Mouse (Mus musculus) kidney, postnatal 14 days (tissue): ENCODE measurements at regions not wholly inside any gene's neighbourhood (a gene's known extent, or its start where the extent isn't known, plus 50 kb on each side); places are given as distances from the start of the nearest gene placed in this dataset.

Experiments used
- DNase-seq: peaks from one replicate; pipeline ENCODE4 v3.0.0; 2022; ENCODE audit warnings: mixed read lengths

DNA sequence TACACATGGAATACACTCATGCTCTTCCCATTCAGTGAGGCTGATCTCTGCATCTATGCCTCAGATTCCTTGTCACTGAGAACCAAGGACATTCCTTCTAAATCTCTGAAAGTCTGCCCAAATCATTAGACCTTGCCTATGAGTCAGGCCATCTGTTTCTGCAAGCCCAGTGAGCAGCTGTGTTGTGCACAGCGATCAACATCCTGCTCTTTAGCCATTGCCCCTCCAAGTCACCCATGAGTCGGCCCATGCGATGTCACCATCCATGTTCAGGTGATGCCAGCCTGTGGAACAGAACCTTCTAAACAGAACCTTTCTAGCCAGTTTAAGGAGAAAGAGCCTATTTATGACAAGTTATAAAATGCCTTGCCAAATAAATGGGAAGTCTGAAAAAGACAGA is 66.4 kb upstream of the Sfrp2 start:
- peak; percentile 10 for DNase-seq

DNA sequence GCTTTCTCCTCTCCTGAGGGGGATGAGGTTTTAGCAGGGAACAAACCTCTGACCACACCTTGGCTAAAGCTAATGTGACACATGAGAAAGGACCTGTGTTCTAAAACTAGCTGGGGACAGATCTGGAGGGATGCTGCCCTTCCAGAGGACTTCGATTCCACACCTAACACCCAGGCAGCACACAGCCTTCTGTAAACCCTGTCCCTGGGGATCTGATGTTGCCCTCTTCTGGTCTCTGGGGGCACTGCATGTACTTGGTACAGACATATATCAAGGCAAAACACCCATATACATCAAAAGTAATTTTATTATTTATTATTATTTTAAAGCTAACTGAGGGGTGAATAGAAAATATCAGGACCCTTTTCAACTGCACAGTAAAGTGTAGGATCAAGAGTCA is 65.0 kb upstream of the Sfrp2 start:
- DNase-seq = peak; percentile 25

DNA sequence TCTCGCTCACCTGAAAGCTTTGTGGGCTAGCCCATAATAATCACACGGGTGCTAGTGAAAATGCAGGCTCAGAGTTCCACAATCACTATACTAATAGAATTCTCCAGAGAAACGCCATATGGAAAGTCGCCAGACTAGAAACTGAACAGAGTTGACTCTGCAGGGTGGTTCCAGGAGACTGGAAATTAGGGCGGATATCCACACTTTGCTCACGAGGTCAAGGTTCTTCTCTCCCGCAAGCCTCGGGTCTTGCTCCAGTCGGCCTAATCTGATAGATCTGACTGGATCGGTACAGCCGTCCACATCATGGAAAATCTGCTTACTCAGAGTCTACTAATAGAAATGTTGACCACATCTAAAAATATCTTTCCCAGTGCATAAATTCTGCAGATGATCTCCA is 61.6 kb upstream of the Sfrp2 start:
- peak; percentile 15 for DNase-seq

- no peak for DNase-seq
Measured at GRCm38 (mm10) chr3:83705253-83705652, 60.9 kb upstream of the Sfrp2 start.

- peak; percentile 42 for DNase-seq
Measured at GRCm38 (mm10) chr3:83706531-83707243, 59.4 kb upstream of the Sfrp2 start.

DNA sequence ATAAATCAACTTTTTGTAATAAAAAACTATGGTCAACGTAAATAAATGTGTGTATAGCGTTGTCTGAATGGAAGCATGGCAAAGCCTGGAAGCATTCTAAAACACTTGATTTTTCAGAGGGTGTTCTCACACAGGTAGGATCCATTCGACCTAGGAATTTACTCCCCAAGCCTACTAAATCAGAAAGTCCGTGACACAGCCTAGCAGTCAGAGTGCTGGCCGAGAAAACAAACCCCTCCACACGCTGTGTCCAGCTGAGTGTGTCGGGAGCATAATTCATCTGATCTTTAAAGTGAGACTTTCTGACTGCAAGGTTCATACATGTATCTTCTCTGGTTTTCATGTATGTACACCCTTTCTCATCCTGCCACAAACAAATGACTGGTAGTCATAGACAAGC is 58.8 kb upstream of the Sfrp2 start:
- DNase-seq = no peak

GRCm38 (mm10) chr3:83708973-83709372 is 57.1 kb upstream of the Sfrp2 start:
- peak; percentile 17 for DNase-seq

GRCm38 (mm10) chr3:83709531-83709930 is 56.6 kb upstream of the Sfrp2 start:
- DNase-seq = no peak

DNA sequence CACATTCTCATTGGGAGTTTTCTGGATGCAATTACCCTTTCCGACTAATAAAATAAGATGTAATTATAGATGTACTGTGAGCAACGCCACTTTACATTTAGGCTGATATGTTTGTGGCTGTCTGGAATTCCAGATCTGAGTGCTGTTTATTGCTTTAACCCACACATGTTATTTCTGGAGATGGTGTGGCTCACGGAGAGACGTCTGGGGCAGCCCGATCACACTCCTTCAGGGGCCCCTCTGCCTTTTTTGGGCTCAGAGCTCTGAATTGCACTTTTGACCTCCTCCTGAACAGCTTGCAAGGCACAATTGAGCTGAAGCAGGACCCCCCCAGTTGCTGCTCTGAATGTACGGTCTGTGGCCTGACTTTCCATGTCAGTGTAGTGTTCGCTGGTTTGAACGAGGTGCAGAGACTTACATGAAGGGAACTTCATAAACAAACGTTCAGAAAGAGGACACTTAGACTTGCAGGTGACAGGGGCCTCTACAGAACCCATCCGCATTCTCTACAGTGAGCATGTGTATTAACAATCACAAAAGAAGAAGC is 55.1 kb upstream of the Sfrp2 start:
- DNase-seq = no peak

DNA sequence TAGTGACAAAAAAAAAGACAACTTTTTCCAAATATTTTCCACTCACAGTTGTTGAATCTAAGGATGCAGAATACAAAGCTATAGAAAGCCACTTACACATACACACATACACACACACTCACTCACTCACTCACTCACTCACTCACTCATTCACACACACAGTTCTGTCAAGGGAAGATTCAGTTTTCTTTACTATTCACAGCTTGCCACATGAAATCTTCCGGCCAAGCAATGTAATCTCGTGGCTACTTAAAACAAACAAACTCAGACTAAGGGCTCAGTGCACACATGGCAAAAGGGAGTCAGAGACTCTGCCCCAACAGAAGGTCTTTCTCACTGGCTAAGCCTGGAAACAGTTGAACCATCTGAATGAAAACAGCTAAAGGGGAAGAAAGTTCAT is 53.8 kb upstream of the Sfrp2 start:
- DNase-seq = no peak

- no peak for DNase-seq
Measured at GRCm38 (mm10) chr3:83714572-83714971, 51.5 kb upstream of the Sfrp2 start.
